Mouse (Mus musculus) midbrain, postnatal 0 days (tissue): ENCODE results near the gene Slc26a10. TPM values are rescaled to one million over a fixed set of nuclear protein-coding genes. Genes with fewer than 3 reads are reported as not detected.
"Not testable (repeated sequence)": the region's sequence is repeated elsewhere in the genome, so short reads cannot be mapped to it uniquely, and the experiment has no call there.

Source experiments
- ATAC-seq: fragments of 200-750 bp; cut with Nextera tagmentation; 2 replicates; pipeline ENCODE4 v1.8.0; 2017; ENCODE audit warnings: moderate number of reproducible peaks, mild to moderate bottlenecking, moderate TSS enrichment, moderate library complexity; ENCODE audit not compliant: low FRiP score
- DNase-seq: peaks from one replicate; pipeline ENCODE4 v3.0.0-alpha.2; 2015; ENCODE audit warnings: low spot score
- H3K27ac ChIP-seq: fragments of 300-500 bp; sonication (generic); 2 replicates; pipeline ENCODE4 v1.5.1; 2014; ENCODE audit warnings: low read depth, mild to moderate bottlenecking, low read length, mixed read lengths
- H3K27me3 ChIP-seq: fragments of 300-500 bp; sonication (generic); 2 replicates; pipeline ENCODE4 v1.6.1; 2014; ENCODE audit warnings: low read length, control low read depth, mixed read lengths; ENCODE audit not compliant: insufficient read depth
- H3K36me3 ChIP-seq: fragments of 300-500 bp; sonication (generic); 2 replicates; pipeline ENCODE4 v1.6.1; 2014; ENCODE audit warnings: low read length, control low read depth, mixed read lengths; ENCODE audit not compliant: insufficient read depth
- H3K4me1 ChIP-seq: fragments of 300-500 bp; sonication (generic); 2 replicates; pipeline ENCODE4 v1.6.1; 2014; ENCODE audit warnings: mild to moderate bottlenecking, control low read depth, antibody characterized with exemption, low read length, mixed read lengths; ENCODE audit not compliant: insufficient read depth
- H3K4me2 ChIP-seq: fragments of 300-500 bp; sonication (generic); 2 replicates; pipeline ENCODE4 v1.6.1; 2014; ENCODE audit warnings: low read depth, mild to moderate bottlenecking, low read length, mixed read lengths; ENCODE audit not compliant: poor library complexity, severe bottlenecking
- H3K4me3 ChIP-seq: fragments of 300-500 bp; sonication (generic); 2 replicates; pipeline ENCODE4 v1.5.1; 2014; ENCODE audit warnings: low read depth, mild to moderate bottlenecking, low read length, moderate library complexity
- H3K9ac ChIP-seq: fragments of 300-500 bp; sonication (generic); replicated peaks from 2 replicates; pipeline ENCODE4 v1.6.1; 2014; ENCODE audit warnings: mild to moderate bottlenecking, low read length, moderate library complexity, mixed read lengths; ENCODE audit not compliant: poor library complexity, severe bottlenecking
- H3K9me3 ChIP-seq: fragments of 300-500 bp; sonication (generic); 2 replicates; pipeline ENCODE4 v1.6.1; 2016; ENCODE audit warnings: low read length, control low read depth
- CTCF ChIP-seq: IDR thresholded peaks from 2 replicates; pipeline ENCODE4 v1.5.1; 2016; ENCODE audit warnings: antibody characterized with exemption, mild to moderate bottlenecking
- WGBS: fragments of 180-500 bp; shearing (Covaris S2); extraction: QIAGEN DNeasy Blood & Tissue Kit; methylation state at CpG from one replicate; pipeline ENCODE4 v1.1.7; 2014; 5-methylcytosine and 5-hydroxymethylcytosine counted together
- polyA plus RNA-seq: library from polyadenylated mRNA; unstranded; fragments of >200 nt; fragmentation: Nextera tagmentation; extraction: Ambion mirVana; gene quantifications from 2 replicates; pipeline ENCODE4 v1.2.1, GENCODE M21; 2015
- total RNA-seq: library from RNA; depleted of rRNA; stranded (reverse); fragments of >200 nt; gene quantifications from 2 replicates; pipeline ENCODE4 v1.2.3, GENCODE M21; 2014

Gene Slc26a10
- total and polyA plus RNA-seq, 2 experiments from 2014 or later: 0.05 to 0.80 TPM

DNA sequence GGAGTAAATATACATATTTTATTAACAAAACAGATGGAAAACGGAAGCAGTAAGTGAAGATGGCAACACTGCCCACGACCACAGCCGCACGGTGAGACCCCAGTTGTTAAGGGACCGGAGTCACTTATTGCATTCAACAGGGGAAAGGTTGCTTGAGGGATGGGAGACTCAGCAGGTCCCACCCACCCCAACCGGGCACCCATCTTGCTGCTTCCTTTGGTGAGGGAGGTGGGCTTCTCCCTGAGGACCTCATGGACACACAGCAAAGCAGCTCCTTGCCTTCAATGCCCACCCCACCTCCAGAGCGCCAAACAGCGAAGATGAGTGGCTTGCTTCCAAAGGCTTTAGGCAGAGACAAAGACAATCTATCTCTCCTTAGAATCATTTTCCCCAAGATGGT, 16.7 kb upstream of the Slc26a10 start:
- DNase-seq: no peak
- Histone ChIP-seq H3K9ac (no peak overlapping the region), H3K4me1 (peaks cover 6% of the 10 kb centered on the region; the same call in 1 of the 2 replicates), H3K27ac (0 out of 2 replicates have a peak overlapping the region, but pooled peaks have one; percentile 12), H3K9me3 (no peaks in the 10 kb centered on the region), H3K27me3 (no peaks in the 10 kb centered on the region), H3K4me3 (no peak overlapping the region), H3K4me2 (no peak overlapping the region), H3K36me3 (peaks cover 36% of the 10 kb centered on the region)
- WGBS: 91% methylated on average over 8 of the region's 8 CpGs
- TF ChIP-seq CTCF: no peak
- ATAC-seq: no peak

DNA sequence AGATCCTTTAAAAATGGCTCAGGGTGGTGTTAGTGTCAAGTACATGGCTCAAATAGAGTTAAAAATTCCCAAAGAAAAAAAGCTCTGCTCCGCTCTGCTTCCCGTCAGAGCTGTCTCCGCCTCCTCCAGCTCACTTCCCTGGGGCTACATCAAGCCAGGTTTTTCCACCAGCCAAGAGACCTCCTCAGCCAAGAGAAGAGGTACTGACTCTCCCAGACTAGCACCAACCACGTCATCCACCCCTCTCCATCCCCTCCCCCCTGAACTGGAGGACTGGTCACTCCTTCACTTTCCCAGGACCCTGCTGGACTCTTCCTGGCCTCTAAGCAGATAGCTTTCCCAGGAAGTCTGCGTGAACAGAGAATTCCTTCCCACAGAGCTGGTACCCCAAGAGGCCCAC, 15.9 kb upstream of the Slc26a10 start:
- ATAC-seq (peak; percentile 59), DNase-seq (peak; percentile 65)
- Histone ChIP-seq H3K9ac (peak overlapping the region; percentile 100; the same call in 1 of the 2 replicates), H3K9me3 (no peaks in the 10 kb centered on the region), H3K4me3 (peak overlapping the region; percentile 91), H3K27ac (peak overlapping the region; percentile 92), H3K4me2 (peak overlapping the region; percentile 73), H3K27me3 (no peaks in the 10 kb centered on the region), H3K36me3 (peaks cover 36% of the 10 kb centered on the region), H3K4me1 (peaks cover 6% of the 10 kb centered on the region; the same call in 1 of the 2 replicates)
- no peak for TF ChIP-seq CTCF
- 5% methylated on average over 5 of the region's 5 CpGs for WGBS

DNA sequence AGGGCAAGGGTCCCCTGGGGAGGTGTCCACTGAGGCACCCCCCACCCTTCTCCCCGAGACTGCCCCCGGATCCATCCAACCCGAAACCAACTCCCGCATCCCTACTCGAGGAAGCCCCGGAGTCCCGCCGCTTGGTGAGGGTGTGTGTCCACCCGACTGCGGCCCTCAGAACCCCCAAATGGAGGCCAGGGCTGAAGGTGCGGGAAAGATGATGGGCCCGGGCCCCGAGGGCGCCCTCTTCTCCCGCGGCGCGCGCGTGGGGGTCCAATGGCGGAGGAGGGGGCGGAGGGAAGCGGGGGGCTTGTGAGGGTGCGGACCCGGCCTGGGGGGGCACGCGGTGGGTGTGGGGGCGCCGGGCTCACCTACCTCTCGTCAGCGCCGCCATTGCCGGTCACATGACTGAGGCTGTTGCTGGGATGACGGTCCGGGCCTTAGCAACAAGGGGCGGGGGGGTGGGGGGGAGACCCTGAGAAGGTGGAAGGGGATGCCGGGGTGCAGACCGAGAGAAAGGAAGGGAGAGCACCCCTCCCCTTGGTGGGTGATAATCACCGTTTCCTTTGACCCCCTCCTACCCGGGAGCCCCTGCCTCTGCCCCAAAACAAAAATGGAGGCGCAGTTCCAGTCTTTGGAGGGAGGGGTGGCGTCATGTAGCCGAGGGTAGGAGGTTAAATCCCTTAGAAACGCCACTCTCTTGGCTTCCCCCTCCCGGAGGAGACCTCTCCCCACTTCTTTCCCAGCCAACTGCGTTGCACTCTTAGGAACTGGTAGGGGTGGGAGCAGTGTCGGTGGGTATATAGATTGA, 15.1 kb upstream of the Slc26a10 start, which contains the start of gene Dtx3:
Gene Dtx3 (minus strand): TSS at position 401 of the 802 bp plus-strand sequence.
- DNase-seq (peak; percentile 53), ATAC-seq (peak; percentile 62)
- TF ChIP-seq CTCF: no peak
- Histone ChIP-seq H3K36me3 (peaks cover 44% of the 10 kb centered on the region), H3K4me3 (peak within 1 kb of the TSS; percentile 91), H3K4me1 (peaks cover 6% of the 10 kb centered on the region; the same call in 1 of the 2 replicates), H3K9me3 (no peaks in the 10 kb centered on the region), H3K27me3 (no peaks in the 10 kb centered on the region), H3K9ac (peak within 1 kb of the TSS; percentile 100), H3K27ac (peak within 1 kb of the TSS; percentile 92), H3K4me2 (peak within 1 kb of the TSS; percentile 73)
- 2% methylated on average over 34 of the region's 47 CpGs for WGBS

DNA sequence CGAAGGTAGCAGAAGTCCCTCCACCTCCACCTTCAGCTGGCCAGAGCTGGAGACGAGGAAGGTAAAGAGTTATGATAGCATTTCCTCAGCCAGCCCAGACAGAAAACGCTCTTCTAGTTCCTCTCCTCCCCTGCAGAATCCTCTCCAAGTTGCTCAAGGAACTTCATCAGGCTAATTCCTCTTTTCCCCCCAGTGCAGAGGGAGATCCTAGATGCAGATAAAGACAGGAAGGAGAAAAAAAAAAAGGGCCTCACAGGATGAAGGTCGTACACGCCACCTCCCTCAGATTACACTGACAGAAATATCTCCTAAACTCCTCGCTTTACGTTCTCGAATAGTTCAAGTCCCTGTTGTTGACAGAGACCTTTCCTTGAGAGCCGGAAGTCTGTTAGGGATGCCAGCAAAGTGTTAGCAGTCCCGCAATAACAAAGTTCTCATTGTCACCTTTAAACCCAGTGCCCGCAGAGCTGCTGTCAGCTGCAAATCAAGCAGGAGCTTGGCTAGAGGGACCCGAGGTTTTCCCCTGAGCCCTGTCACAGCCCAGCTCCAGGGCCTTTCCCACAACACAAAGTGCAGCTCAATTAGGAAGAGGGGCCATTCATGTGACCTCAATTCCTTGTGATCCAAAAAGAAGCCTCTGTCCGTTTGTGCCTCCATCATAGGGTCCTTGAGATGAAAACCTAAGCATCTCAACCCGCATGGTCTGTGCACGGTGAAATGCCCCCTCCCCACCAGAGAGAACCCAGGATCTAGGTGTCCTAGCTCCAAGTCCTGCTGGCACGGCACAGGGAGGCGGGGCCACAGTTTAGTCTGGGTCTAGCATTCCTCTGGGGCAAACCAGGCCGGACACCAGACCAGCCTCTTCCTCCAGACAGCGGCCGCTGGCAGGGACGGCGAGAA, 14.2 kb upstream of the Slc26a10 start:
- DNase-seq: no peak
- TF ChIP-seq CTCF: no peak

DNA sequence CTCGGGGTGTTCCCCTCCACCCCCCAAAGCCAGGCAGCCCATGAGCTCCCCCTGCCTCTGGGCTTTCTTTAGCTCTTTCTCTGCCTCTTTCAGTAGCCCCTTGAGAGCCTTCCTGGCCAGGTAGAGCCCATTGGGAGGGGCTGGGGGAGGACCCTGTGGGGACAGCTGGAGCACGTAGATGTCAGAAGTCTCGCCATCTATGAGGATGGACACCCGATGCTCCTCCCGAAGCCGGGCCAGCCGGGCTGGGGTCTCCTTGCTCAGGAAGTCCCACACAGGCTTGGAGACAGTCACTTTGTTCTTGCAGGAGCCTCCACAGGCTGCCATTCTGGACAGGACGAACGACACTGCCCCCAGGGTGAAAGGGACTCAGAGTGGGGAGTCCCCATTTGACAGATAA, 12.6 kb upstream of the Slc26a10 start:
- no peaks in the 10 kb centered on the region for H3K27me3 ChIP-seq
- 84% methylated on average over 8 of the region's 9 CpGs for WGBS
- H3K9ac ChIP-seq: no peak overlapping the region
- ATAC-seq: no peak
- H3K4me2 ChIP-seq: no peak overlapping the region
- H3K4me1 ChIP-seq: peaks cover 8% of the 10 kb centered on the region
- TF ChIP-seq CTCF: no peak
- DNase-seq: no peak
- H3K27ac ChIP-seq: no peak overlapping the region
- peaks cover 29% of the 10 kb centered on the region for H3K36me3 ChIP-seq
- no peak overlapping the region for H3K4me3 ChIP-seq
- no peaks in the 10 kb centered on the region for H3K9me3 ChIP-seq

More for the DNA sequence above, 14.2 kb upstream of the Slc26a10 start:
- no peaks in the 10 kb centered on the region for H3K27me3 ChIP-seq
- H3K27ac ChIP-seq: peak overlapping the region; percentile 92
- peak; percentile 29 for ATAC-seq
- peak overlapping the region; percentile 73 for H3K4me2 ChIP-seq
- peaks cover 6% of the 10 kb centered on the region; the same call in 1 of the 2 replicates for H3K4me1 ChIP-seq
- H3K4me3 ChIP-seq: peak overlapping the region; percentile 91
- H3K36me3 ChIP-seq: peaks cover 42% of the 10 kb centered on the region
- no peaks in the 10 kb centered on the region for H3K9me3 ChIP-seq
- peak overlapping the region; percentile 100 for H3K9ac ChIP-seq
- 21% methylated on average over 22 of the region's 22 CpGs for WGBS

DNA sequence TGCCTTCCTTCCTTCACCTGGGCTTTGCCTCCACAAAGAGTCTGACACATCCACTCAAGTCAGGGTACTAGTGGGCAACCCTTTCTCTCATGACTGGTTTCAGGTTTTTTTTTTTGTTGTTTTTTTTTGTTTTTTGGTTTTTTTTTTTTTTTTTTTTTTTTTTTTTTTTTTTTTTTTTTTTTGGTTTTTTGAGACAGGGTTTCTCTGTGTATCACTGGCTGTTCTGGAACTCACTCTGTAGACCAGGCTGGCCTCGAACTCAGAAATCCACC, 11.5 kb upstream of the Slc26a10 start:
- not testable (repeated sequence) for DNase-seq, H3K4me3 ChIP-seq, H3K9ac ChIP-seq, ATAC-seq, H3K27ac ChIP-seq, H3K9me3 ChIP-seq, H3K4me1 ChIP-seq, H3K4me2 ChIP-seq, H3K27me3 ChIP-seq
- WGBS: 83% methylated on average over 1 of the region's 1 CpGs
- H3K36me3 ChIP-seq: peaks cover 23% of the 10 kb centered on the region
